Mouse (Mus musculus) MEL (cell line): ENCODE data around the gene Map1s. TPM values are rescaled to one million over a fixed set of nuclear protein-coding genes. Genes with fewer than 3 reads are reported as not detected.

Source experiments
- DNase-seq: peaks from one replicate; pipeline ENCODE4 v3.0.0; 2011; ENCODE audit warnings: low read depth, low spot score
- H3K27ac ChIP-seq: 2 replicates; pipeline ENCODE4 v1.5.1; 2012; ENCODE audit warnings: low read depth, mild to moderate bottlenecking, control low read depth, low read length, moderate library complexity; ENCODE audit not compliant: control insufficient read depth
- H3K27me3 ChIP-seq, 2 experiments: fragments of 150-350 bp in 1 of 2; sonication (generic) in 1 of 2; 2 replicates each; pipeline ENCODE4 v1.6.1; 2012; ENCODE audit warnings: low read length in 2 of 2, mild to moderate bottlenecking in 2 of 2, improper control_type of control experiment in 1 of 2, moderate library complexity in 1 of 2; ENCODE audit not compliant: insufficient read depth in 2 of 2, control insufficient read depth in 1 of 2
- H3K36me3 ChIP-seq, 2 experiments: 2 replicates each; pipeline ENCODE4 v1.6.1; 2012 to 2014; ENCODE audit warnings: low read length in 2 of 2, improper control_type of control experiment in 1 of 2, inconsistent platforms in 1 of 2, mild to moderate bottlenecking in 1 of 2; ENCODE audit not compliant: insufficient read depth in 2 of 2, control insufficient read depth in 1 of 2
- H3K4me1 ChIP-seq, 2 experiments: fragments of 150-350 bp in 1 of 2; sonication (generic) in 1 of 2; 2 replicates each; pipeline ENCODE4 v1.6.1; 2012; ENCODE audit warnings: low read length in 2 of 2, improper control_type of control experiment in 1 of 2, mild to moderate bottlenecking in 1 of 2; ENCODE audit not compliant: insufficient read depth in 2 of 2, control insufficient read depth in 1 of 2
- H3K4me3 ChIP-seq, 2 experiments: fragments of 150-350 bp in 1 of 2; sonication (generic) in 1 of 2; 2 replicates each; pipeline ENCODE4 v1.5.1; 2012; ENCODE audit warnings: low read depth in 2 of 2, low read length in 2 of 2, mild to moderate bottlenecking in 2 of 2, moderate library complexity in 2 of 2, control low read depth in 1 of 2, improper control_type of control experiment in 1 of 2; ENCODE audit not compliant: control insufficient read depth in 1 of 2, insufficient read depth in 1 of 2
- H3K79me2 ChIP-seq: 2 replicates; pipeline ENCODE4 v1.6.1; 2012; ENCODE audit warnings: mild to moderate bottlenecking, low read length, moderate library complexity; ENCODE audit not compliant: control insufficient read depth, poor library complexity, insufficient read depth
- H3K9ac ChIP-seq: 2 replicates; pipeline ENCODE4 v1.6.1; 2012; ENCODE audit warnings: low read depth, mild to moderate bottlenecking, control low read depth, low read length, moderate library complexity; ENCODE audit not compliant: control insufficient read depth, poor library complexity, severe bottlenecking
- H3K9me3 ChIP-seq: fragments of 150-350 bp; sonication (generic); replicated peaks from 2 replicates; pipeline ENCODE4 v1.6.1; 2012; ENCODE audit warnings: mild to moderate bottlenecking, low read length, improper control_type of control experiment, moderate library complexity; ENCODE audit not compliant: insufficient read depth
- CTCF ChIP-seq, 3 experiments: IDR thresholded peaks in 2 of 3; conservative IDR thresholded peaks in 1 of 3; 2 replicates each; pipeline ENCODE4 v1.5.1; 2011 to 2012; ENCODE audit warnings: low read length in 3 of 3, low read depth in 2 of 3, mild to moderate bottlenecking in 2 of 3, improper control_type of control experiment in 1 of 3, inconsistent platforms in 1 of 3, mixed read lengths in 1 of 3, moderate library complexity in 1 of 3; ENCODE audit not compliant: control insufficient read depth in 1 of 3, insufficient read depth in 1 of 3, poor library complexity in 1 of 3, severe bottlenecking in 1 of 3
- E2F4 ChIP-seq: IDR thresholded peaks from 2 replicates; pipeline ENCODE4 v1.6.1; 2011; ENCODE audit warnings: low read depth, low read length, improper control_type of control experiment, borderline replicate concordance
- GABPA ChIP-seq: IDR thresholded peaks from 2 replicates; pipeline ENCODE4 v1.6.1; 2012; ENCODE audit warnings: low read depth, mild to moderate bottlenecking, inconsistent platforms, low read length, improper control_type of control experiment, moderate library complexity
- GATA1 ChIP-seq: IDR thresholded peaks from 2 replicates; pipeline ENCODE4 v1.6.1; 2011; ENCODE audit warnings: low read depth, low read length, improper control_type of control experiment
- HCFC1 ChIP-seq: IDR thresholded peaks from 2 replicates; pipeline ENCODE4 v1.6.1; 2012; ENCODE audit warnings: low read depth, mild to moderate bottlenecking, inconsistent platforms, low read length, improper control_type of control experiment, moderate library complexity
- JUND ChIP-seq: IDR thresholded peaks from 2 replicates; pipeline ENCODE4 v1.6.1; 2011; ENCODE audit warnings: low read depth, mild to moderate bottlenecking, improper control_type of control experiment, low read length
- KAT2A ChIP-seq: conservative IDR thresholded peaks from 2 replicates; pipeline ENCODE4 v1.6.1; 2012; ENCODE audit warnings: low read depth, low read length, improper control_type of control experiment, inconsistent platforms
- MAFK ChIP-seq: IDR thresholded peaks from 2 replicates; pipeline ENCODE4 v1.6.1; 2011; ENCODE audit warnings: low read depth, mild to moderate bottlenecking, low read length, improper control_type of control experiment, borderline replicate concordance
- MAZ ChIP-seq: IDR thresholded peaks from 2 replicates; pipeline ENCODE4 v1.6.1; 2012; ENCODE audit warnings: low read depth, mild to moderate bottlenecking, inconsistent platforms, low read length, improper control_type of control experiment
- MYB ChIP-seq: IDR thresholded peaks from 2 replicates; pipeline ENCODE4 v1.6.1; 2011; ENCODE audit warnings: mild to moderate bottlenecking, low read depth, low read length, improper control_type of control experiment
- MYC ChIP-seq: IDR thresholded peaks from 2 replicates; pipeline ENCODE4 v1.6.1; 2011; ENCODE audit warnings: low read depth, mild to moderate bottlenecking, low read length, improper control_type of control experiment, moderate library complexity
- NELFE ChIP-seq: IDR thresholded peaks from 2 replicates; pipeline ENCODE4 v1.6.1; 2011; ENCODE audit warnings: low read depth, low read length, improper control_type of control experiment
- NRF1 ChIP-seq: IDR thresholded peaks from 2 replicates; pipeline ENCODE4 v1.6.1; 2014; ENCODE audit warnings: low read depth, mild to moderate bottlenecking, inconsistent platforms, low read length, improper control_type of control experiment, moderate library complexity; ENCODE audit not compliant: poor library complexity, insufficient read depth, severe bottlenecking
- POLR2AphosphoS5 ChIP-seq: IDR thresholded peaks from 2 replicates; pipeline ENCODE4 v1.6.1; 2012; ENCODE audit warnings: low read depth, borderline replicate concordance, mild to moderate bottlenecking, inconsistent platforms, low read length, moderate library complexity, mixed read lengths
- SMC3 ChIP-seq: IDR thresholded peaks from 2 replicates; pipeline ENCODE4 v1.6.1; 2011; ENCODE audit warnings: low read depth, low read length, improper control_type of control experiment
- TAL1 ChIP-seq: IDR thresholded peaks from 2 replicates; pipeline ENCODE4 v1.6.1; 2012; ENCODE audit warnings: mild to moderate bottlenecking, inconsistent platforms, low read length, moderate library complexity, mixed read lengths
- UBTF ChIP-seq: IDR thresholded peaks from 2 replicates; pipeline ENCODE4 v1.6.1; 2012; ENCODE audit warnings: low read depth, mild to moderate bottlenecking, inconsistent platforms, low read length, improper control_type of control experiment, moderate library complexity, borderline replicate concordance; ENCODE audit not compliant: insufficient read depth
- USF2 ChIP-seq, 2 experiments: IDR thresholded peaks; 2 replicates each; pipeline ENCODE4 v1.6.1; 2011 to 2012; ENCODE audit warnings: improper control_type of control experiment in 2 of 2, low read length in 2 of 2, borderline replicate concordance in 1 of 2, inconsistent platforms in 1 of 2, low read depth in 1 of 2, mild to moderate bottlenecking in 1 of 2; ENCODE audit not compliant: insufficient read depth in 1 of 2
- ZC3H11A ChIP-seq: IDR thresholded peaks from 2 replicates; pipeline ENCODE4 v1.6.1; 2012; ENCODE audit warnings: low read depth, mild to moderate bottlenecking, inconsistent platforms, low read length, improper control_type of control experiment
- ZKSCAN1 ChIP-seq: IDR thresholded peaks from 2 replicates; pipeline ENCODE4 v1.6.1; 2012; ENCODE audit warnings: low read depth, mild to moderate bottlenecking, inconsistent platforms, low read length, improper control_type of control experiment, moderate library complexity
- ZMIZ1 ChIP-seq: IDR thresholded peaks from 2 replicates; pipeline ENCODE4 v1.6.1; 2012; ENCODE audit warnings: low read depth, mild to moderate bottlenecking, inconsistent platforms, low read length, improper control_type of control experiment, moderate library complexity
- ZNF384 ChIP-seq: IDR thresholded peaks from 2 replicates; pipeline ENCODE4 v1.6.1; 2012; ENCODE audit warnings: low read depth, mild to moderate bottlenecking, inconsistent platforms, low read length, improper control_type of control experiment
- polyA plus RNA-seq, 2 experiments: library from polyadenylated mRNA; stranded (reverse) in 1 of 2; unstranded in 1 of 2; fragments of >175 nt in 1 of 2; fragments of >200 nt in 1 of 2; gene quantifications; 2 replicates each; pipeline versions ENCODE4 v1.2.1 to v1.2.4; 2012; ENCODE audit warnings: low replicate concordance in 2 of 2, low read depth in 1 of 2; ENCODE audit not compliant: insufficient read length in 2 of 2, insufficient read depth in 1 of 2, missing spikeins in 1 of 2
- total RNA-seq: library from RNA; depleted of rRNA; stranded (reverse); fragments of 300-350 nt; gene quantifications from 2 replicates; pipeline ENCODE4 v1.2.3, GENCODE M21; 2012

Map1s gene
- total and polyA plus RNA-seq, 3 experiments = 51.0 to 53.3 TPM; not detected in 1

GRCm38 (mm10) chr8:70876382-70876781, 29.4 kb upstream of the Map1s start:
- Histone ChIP-seq H3K9me3 (no peaks in the 10 kb centered on the region), H3K79me2 (peaks cover 5% of the 10 kb centered on the region)
- TF ChIP-seq NRF1 (no peak), JUND (no peak), TAL1 (no peak), HCFC1 (no peak)

GRCm38 (mm10) chr8:70878178-70878577, 27.6 kb upstream of the Map1s start:
- no peaks in the 10 kb centered on the region for H3K79me2 ChIP-seq
- H3K9ac ChIP-seq = no peak overlapping the region
- no peaks in the 10 kb centered on the region for H3K27me3 ChIP-seq
- no peaks in the 10 kb centered on the region for H3K36me3 ChIP-seq
- no peak for TF ChIP-seq MYC
- TF ChIP-seq ZNF384 = no peak
- no peak for TF ChIP-seq KAT2A
- TF ChIP-seq GATA1 = no peak
- TF ChIP-seq ZMIZ1 = no peak
- H3K9me3 ChIP-seq = no peaks in the 10 kb centered on the region
- no peak for DNase-seq
- H3K27ac ChIP-seq = no peak overlapping the region
- no peak overlapping the region for H3K4me3 ChIP-seq
- 0 out of 4 replicates have a peak, but pooled peaks cover 0 to 3% of the 10 kb centered on the region in 2 experiments for H3K4me1 ChIP-seq

More at GRCm38 (mm10) chr8:70876382-70876781, 29.4 kb upstream of the Map1s start:
- DNase-seq = no peak
- H3K9ac ChIP-seq = no peak overlapping the region
- no peaks in the 10 kb centered on the region for H3K36me3 ChIP-seq
- no peak overlapping the region for H3K27ac ChIP-seq
- no peak overlapping the region for H3K4me3 ChIP-seq
- peaks cover 0 to 7% of the 10 kb centered on the region in 2 experiments; a peak in 1 of 4 replicates for H3K4me1 ChIP-seq
- H3K27me3 ChIP-seq = no peaks in the 10 kb centered on the region

GRCm38 (mm10) chr8:70879500-70879899, 26.2 kb upstream of the Map1s start:
- no peak for DNase-seq
- H3K9me3 ChIP-seq = no peaks in the 10 kb centered on the region
- no peaks in the 10 kb centered on the region for H3K27me3 ChIP-seq
- H3K36me3 ChIP-seq = no peaks in the 10 kb centered on the region
- no peak overlapping the region for H3K27ac ChIP-seq
- no peaks in the 10 kb centered on the region for H3K79me2 ChIP-seq
- H3K4me1 ChIP-seq = no peaks in the 10 kb centered on the region
- no peak overlapping the region for H3K4me3 ChIP-seq
- H3K9ac ChIP-seq = no peak overlapping the region
- TF ChIP-seq E2F4 = no peak
- TF ChIP-seq MYB = no peak
- TF ChIP-seq UBTF = no peak
- no peak for TF ChIP-seq ZC3H11A
- no peak for TF ChIP-seq KAT2A
- TF ChIP-seq HCFC1 = no peak
- TF ChIP-seq MAZ = no peak
- no peak for TF ChIP-seq GABPA
- no peak for TF ChIP-seq USF2 (IDR thresholded peaks at IDR 0.05; ENCODE audit: borderline replicate concordance in 1 of 2, insufficient read depth in 1 of 2, low read depth in 1 of 2, low read length in 2 of 2)
- TF ChIP-seq GATA1 = no peak
- TF ChIP-seq ZKSCAN1 = no peak
- no peak for TF ChIP-seq NELFE
- no peak for TF ChIP-seq MAFK
- TF ChIP-seq POLR2AphosphoS5 = no peak
- TF ChIP-seq SMC3 = no peak
- TF ChIP-seq CTCF (IDR thresholded peaks at IDR 0.05 in 2 of 3, conservative IDR thresholded peaks at IDR 0.05 in 1 of 3; ENCODE audit: control insufficient read depth in 1 of 3, insufficient read depth in 1 of 3, low read depth in 2 of 3, low read length in 3 of 3, poor library complexity in 1 of 3, severe bottlenecking in 1 of 3) = no peak
